Mouse (Mus musculus): ENCODE measurements at regions not wholly inside any gene's neighbourhood (a gene's known extent, or its start where the extent isn't known, plus 50 kb on each side); places are given as distances from the start of the nearest gene placed in this dataset.
"Not testable (repeated sequence)": the region's sequence is repeated elsewhere in the genome, so short reads cannot be mapped to it uniquely, and the experiment has no call there.

- not testable (repeated sequence) for TF ChIP-seq CTCF (IDR thresholded peaks at IDR 0.05; ENCODE audit: borderline replicate concordance, extremely low read depth, insufficient read depth, insufficient read length); POLR2A (IDR thresholded peaks at IDR 0.05; ENCODE audit: borderline replicate concordance, extremely low read depth, insufficient read depth, insufficient read length, poor library complexity, severe bottlenecking)
Measured at GRCm38 (mm10) chr2:55222741-55223140, 213.0 kb upstream of the Kcnj3 start.

All from brain, embryonic 14.5 days (tissue).